Mouse (Mus musculus) CH12F3 (cell line): Measurements from ENCODE around the gene Gm17577.
"Not testable (repeated sequence)": the region's sequence is repeated elsewhere in the genome, so short reads cannot be mapped to it uniquely, and the experiment has no call there.

Source experiments
- in situ Hi-C: fragments of 300-500 bp; cut with MboI; formaldehyde crosslinking; loops from 2 replicates; pipeline ENCODE4 v1.14.3; 2020; ENCODE audit warnings: low sequenced_read_pairs

The Gm17577 gene

GRCm38 (mm10) chrX:123246807-123247206 lies at the start of gene Gm17577:
Gene Gm17577 (minus strand): TSS chrX:123246907.
- in situ Hi-C loops = not testable (repeated sequence)

- in situ Hi-C loops = not testable (repeated sequence)
Observed at GRCm38 (mm10) chrX:123222381-123222780, 24.3 kb downstream of the Gm17577 start, which contains the start of gene Srsx. Gene Srsx (minus strand): TSS chrX:123222481.
